In the genomic region with DNA sequence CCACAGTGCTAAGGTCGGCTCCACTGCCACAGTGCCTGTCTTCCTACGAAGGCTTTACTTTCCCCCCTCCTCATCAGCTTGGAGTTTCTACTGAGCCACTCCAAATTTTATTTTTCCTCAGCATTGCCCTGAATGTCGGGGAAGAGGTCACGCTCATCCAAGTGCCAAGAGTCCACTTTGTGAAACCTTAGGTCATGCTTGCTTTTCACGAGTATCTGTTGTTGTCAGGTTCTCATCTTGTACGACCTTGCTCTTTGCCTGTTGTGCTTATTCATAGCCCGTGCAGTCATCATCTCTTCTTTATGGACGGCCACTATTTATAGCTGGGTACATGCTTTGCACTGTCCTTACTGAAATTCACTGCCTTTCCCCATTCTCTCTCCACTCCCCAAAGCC, we compare ENCODE assay signal across 16 mouse cellular contexts. TPM values are rescaled to one million over a fixed set of nuclear protein-coding genes. Genes with fewer than 3 reads are reported as not detected.
DNase-seq lines count a peak whose midpoint lies in the region; ATAC-seq lines count a peak whose summit lies in the region.
"Had no signal": no experiment of that assay in that cellular context is flagged by ENCODE, and none has a peak within 500 bp of the region (broad histone marks: within the 10 kb centered on the region; RNA-seq: fewer than 3 reads in every experiment).

No protein-coding gene starts in this region.

- 70% methylated on average over 8 of the region's 8 CpGs for WGBS in heart, embryonic 12.5 days
- WGBS in heart, embryonic 16.5 days: 56% methylated on average over 8 of the region's 8 CpGs
- 87% methylated on average over 8 of the region's 8 CpGs for WGBS in lung, embryonic 15.5 days

- H3K4me1 ChIP-seq in heart, embryonic 12.5 days (replicated peaks): peaks cover 11% of the 10 kb centered on the region
- H3K4me1 ChIP-seq in heart, embryonic 16.5 days (ENCODE audit: control insufficient read depth, insufficient read depth, low read length): peaks cover 11% of the 10 kb centered on the region
- peaks cover 15% of the 10 kb centered on the region; the same call in 1 of the 2 replicates for H3K4me1 ChIP-seq in lung, embryonic 15.5 days
- H3K4me1 ChIP-seq: embryonic facial prominence, embryonic 12.5 days; forebrain, embryonic 15.5 days; hindbrain, embryonic 13.5 days had no signal

- H3K36me3 ChIP-seq in heart, embryonic 12.5 days: peaks cover 65% of the 10 kb centered on the region
- peaks cover 45% of the 10 kb centered on the region for H3K36me3 ChIP-seq in heart, embryonic 16.5 days (ENCODE audit: control insufficient read depth, insufficient read depth)
- peaks cover 62% of the 10 kb centered on the region for H3K36me3 ChIP-seq in lung, embryonic 15.5 days

- no peaks in the 10 kb centered on the region for H3K9me3 ChIP-seq in heart, embryonic 12.5 days (replicated peaks)
- H3K9me3 ChIP-seq in heart, embryonic 16.5 days (replicated peaks; ENCODE audit: control insufficient read depth, low read length): no peaks in the 10 kb centered on the region
- no peaks in the 10 kb centered on the region for H3K9me3 ChIP-seq in lung, embryonic 15.5 days
- H3K9me3 ChIP-seq: embryonic facial prominence, embryonic 12.5 days; forebrain, embryonic 15.5 days; G1E; hindbrain, embryonic 13.5 days had no signal

- H3K9ac ChIP-seq in heart, embryonic 12.5 days: no peak overlapping the region
- no peak overlapping the region for H3K9ac ChIP-seq in heart, embryonic 16.5 days (ENCODE audit: low read length)
- H3K9ac ChIP-seq in lung, embryonic 15.5 days: no peak overlapping the region
- H3K9ac ChIP-seq: embryonic facial prominence, embryonic 12.5 days; forebrain, embryonic 15.5 days; hindbrain, embryonic 13.5 days had no signal

- no peaks in the 10 kb centered on the region for H3K27me3 ChIP-seq in heart, embryonic 12.5 days (replicated peaks)
- no peaks in the 10 kb centered on the region for H3K27me3 ChIP-seq in heart, embryonic 16.5 days (ENCODE audit: control insufficient read depth, insufficient read depth, low read length)
- H3K27me3 ChIP-seq in lung, embryonic 15.5 days: no peaks in the 10 kb centered on the region
- H3K27me3 ChIP-seq: embryonic facial prominence, embryonic 12.5 days; forebrain, embryonic 15.5 days; hindbrain, embryonic 13.5 days had no signal

- H3K4me3 ChIP-seq in heart, embryonic 12.5 days: no peak overlapping the region
- H3K4me3 ChIP-seq in heart, embryonic 16.5 days (ENCODE audit: low read length): no peak overlapping the region
- H3K4me3 ChIP-seq in lung, embryonic 15.5 days: no peak overlapping the region
- H3K4me3 ChIP-seq: embryonic facial prominence, embryonic 12.5 days; forebrain, embryonic 15.5 days; hindbrain, embryonic 13.5 days had no signal

- intact Hi-C loops in heart, postnatal 25 days (cut with DNase I): loop anchor here (1.0 to 5.0 kb wide), 2 partner anchors 351 to 890 kb away; no protein-coding TSS in a partner anchor

- no peak overlapping the region for H3K4me2 ChIP-seq in heart, embryonic 12.5 days
- no peak overlapping the region for H3K4me2 ChIP-seq in heart, embryonic 16.5 days (ENCODE audit: low read depth, low read length)
- H3K4me2 ChIP-seq in lung, embryonic 15.5 days: no peak overlapping the region
- H3K4me2 ChIP-seq: embryonic facial prominence, embryonic 12.5 days; forebrain, embryonic 15.5 days; hindbrain, embryonic 13.5 days had no signal

- peak overlapping the region; percentile 58 for H3K27ac ChIP-seq in heart, embryonic 12.5 days (ENCODE audit: poor library complexity, severe bottlenecking)
- peak overlapping the region; percentile 45 for H3K27ac ChIP-seq in heart, embryonic 16.5 days (ENCODE audit: low read length)
- H3K27ac ChIP-seq in lung, embryonic 15.5 days: 0 out of 2 replicates have a peak overlapping the region, but pooled peaks have one; percentile 3
- H3K27ac ChIP-seq: embryonic facial prominence, embryonic 12.5 days; forebrain, embryonic 15.5 days; hindbrain, embryonic 13.5 days; hindbrain, postnatal 0 days had no signal

- peak; percentile 37 for DNase-seq in adrenal gland, adult 2 months
- DNase-seq in adrenal gland, postnatal 36 days: no peak
- DNase-seq in heart, postnatal 25 days (ENCODE audit: low spot score): no peak
- DNase-seq in heart, adult 11 months: no peak
- no peak for DNase-seq in lung, postnatal 14 days
- DNase-seq: cerebellum, adult 11-12 months; gastrocnemius, postnatal 36 days; kidney, adult 11 months had no signal

- ATAC-seq in heart, embryonic 12.5 days (ENCODE audit: insufficient number of reproducible peaks, low FRiP score): no peak
- no peak for ATAC-seq in heart, embryonic 16.5 days (replicated peaks; ENCODE audit: extremely low read depth, insufficient read depth, low FRiP score)
- ATAC-seq in lung, embryonic 15.5 days (ENCODE audit: borderline replicate concordance, extremely low read depth, low FRiP score, low TSS enrichment): no peak

RNA-seq across cellular contexts. Expression of gene Nufip1, which starts 12.0 kb away (rescaled TPM):
- 1 to 10 TPM; 6.9 to 8.2 TPM for total RNA-seq in adrenal gland, adult 2 months (2021)
- 6.8 and 7.7 TPM in 2 replicates for polyA plus RNA-seq in adrenal gland, adult 2 months (2012; rRNA removed)
- total RNA-seq in adrenal gland, postnatal 36 days (2021): 1 to 10 TPM; 7.5 to 8.5 TPM
- polyA plus RNA-seq in heart, embryonic 12.5 days (2016; fragmentation: Nextera tagmentation; extraction: Ambion mirVana): 10.8 and 11.3 TPM in 2 replicates
- 1 to 10 TPM; 3.0 to 3.4 TPM for total RNA-seq in heart, postnatal 25 days (2021)
- polyA plus RNA-seq in heart, embryonic 16.5 days (2015; fragmentation: Nextera tagmentation; extraction: Ambion mirVana): 8.4 and 8.9 TPM in 2 replicates
- 15.3 and 16.5 TPM in 2 replicates for polyA plus RNA-seq in lung, embryonic 15.5 days (2015; fragmentation: Nextera tagmentation; extraction: Ambion mirVana)

RNA-seq across cellular contexts. Expression of gene Gpalpp1, which starts 12.1 kb away (rescaled TPM):
- total RNA-seq in adrenal gland, adult 2 months (2021): 10 to 100 TPM; 18.9 to 19.6 TPM
- polyA plus RNA-seq in adrenal gland, adult 2 months (2012; rRNA removed): 1.4 and 1.6 TPM in 2 replicates
- total RNA-seq in adrenal gland, postnatal 36 days (2021): 10 to 100 TPM; 19.8 to 22.8 TPM
- polyA plus RNA-seq in heart, embryonic 12.5 days (2016; fragmentation: Nextera tagmentation; extraction: Ambion mirVana): 13.4 and 14.0 TPM in 2 replicates
- 10 to 100 TPM in 1 of 2 experiments, 1 to 10 TPM in 1; 10.0 to 10.8 TPM for total RNA-seq in heart, postnatal 25 days (2021)
- polyA plus RNA-seq in heart, embryonic 16.5 days (2015; fragmentation: Nextera tagmentation; extraction: Ambion mirVana): 9.4 and 9.8 TPM in 2 replicates
- polyA plus RNA-seq in lung, embryonic 15.5 days (2015; fragmentation: Nextera tagmentation; extraction: Ambion mirVana): 12.1 and 12.5 TPM in 2 replicates

Comparison
In these comparisons a context has a peak if more than half of its experiments do, and no peak if none do; other contexts are left out.
1. H3K27ac ChIP-seq: peak in every context shown above with its lines; median percentile 58 in heart, embryonic 12.5 days; 45 in heart, embryonic 16.5 days; 3 in lung, embryonic 15.5 days.